Mouse (Mus musculus): ENCODE results near the gene Rpa1. TPM values are rescaled to one million over a fixed set of nuclear protein-coding genes. Genes with fewer than 3 reads are reported as not detected.
"Not testable (repeated sequence)": the region's sequence is repeated elsewhere in the genome, so short reads cannot be mapped to it uniquely, and the experiment has no call there.

Rpa1 gene
- total RNA-seq, 2 experiments from 2014 or later, result 60.4 to 62.5 TPM

GRCm38 (mm10) chr11:75291389-75292215, 56.5 kb downstream of the Rpa1 start:
- no peak for DNase-seq
- Histone ChIP-seq H3K4me3 (no peak overlapping the region), H3K27ac (no peak overlapping the region)
- no peak for TF ChIP-seq CTCF (IDR thresholded peaks at IDR 0.05)
- intact Hi-C loops (cut with DNase I), result loop anchor here (1.0 to 10.0 kb wide), 4 partner anchors 99 to 347 kb away; partner anchors contain the start of gene Ovca2

GRCm38 (mm10) chr11:75290566-75291271, 57.4 kb downstream of the Rpa1 start:
- peak; percentile 97 for TF ChIP-seq CTCF (IDR thresholded peaks at IDR 0.05)
- DNase-seq, result peak; percentile 81
- intact Hi-C loops (cut with DNase I), result loop anchor here (1.0 to 10.0 kb wide), 4 partner anchors 98 to 346 kb away; partner anchors contain the start of gene Ovca2
- no peak overlapping the region for H3K27ac ChIP-seq
- H3K4me3 ChIP-seq, result no peak overlapping the region

- intact Hi-C loops (cut with DNase I), result loop anchor here (5.0 kb wide), 1 partner anchor 57 kb away; no protein-coding TSS in a partner anchor
- Histone ChIP-seq H3K27ac (no peak overlapping the region), H3K4me3 (no peak overlapping the region)
- TF ChIP-seq CTCF (IDR thresholded peaks at IDR 0.05), result no peak
- no peak for DNase-seq
Observed at GRCm38 (mm10) chr11:75289120-75289519, 59.0 kb downstream of the Rpa1 start.

GRCm38 (mm10) chr11:75288517-75288916, 59.6 kb downstream of the Rpa1 start:
- no peak for DNase-seq
- intact Hi-C loops (cut with DNase I), result loop anchor here (5.0 kb wide), 1 partner anchor 56 kb away; no protein-coding TSS in a partner anchor
- Histone ChIP-seq H3K27ac (no peak overlapping the region), H3K4me3 (no peak overlapping the region)
- no peak for TF ChIP-seq CTCF (IDR thresholded peaks at IDR 0.05)

GRCm38 (mm10) chr11:75287940-75288339, 60.2 kb downstream of the Rpa1 start:
- intact Hi-C loops (cut with DNase I), result loop anchor here (5.0 kb wide), 1 partner anchor 56 kb away; no protein-coding TSS in a partner anchor
- no peak for DNase-seq
- TF ChIP-seq CTCF (IDR thresholded peaks at IDR 0.05), result no peak
- H3K4me3 ChIP-seq, result no peak overlapping the region
- H3K27ac ChIP-seq, result no peak overlapping the region

GRCm38 (mm10) chr11:75286868-75287267, 61.3 kb downstream of the Rpa1 start:
- no peak for TF ChIP-seq CTCF (IDR thresholded peaks at IDR 0.05)
- no peak overlapping the region for H3K27ac ChIP-seq
- intact Hi-C loops (cut with DNase I), result loop anchor here (5.0 kb wide), 1 partner anchor 55 kb away; no protein-coding TSS in a partner anchor
- no peak for DNase-seq
- no peak overlapping the region for H3K4me3 ChIP-seq

- intact Hi-C loops (cut with DNase I), result loop anchor here (5.0 kb wide), 1 partner anchor 54 kb away; no protein-coding TSS in a partner anchor
- H3K27ac ChIP-seq, result no peak overlapping the region
- H3K4me3 ChIP-seq, result no peak overlapping the region
- no peak for TF ChIP-seq CTCF (IDR thresholded peaks at IDR 0.05)
- no peak for DNase-seq
Observed at GRCm38 (mm10) chr11:75285893-75286467, 62.1 kb downstream of the Rpa1 start.

- H3K4me3 ChIP-seq; intact Hi-C loops (cut with DNase I); DNase-seq; H3K27ac ChIP-seq: not testable (repeated sequence)
Observed at GRCm38 (mm10) chr11:75283784-75284183, 64.3 kb downstream of the Rpa1 start.

GRCm38 (mm10) chr11:75282496-75283120, 65.5 kb downstream of the Rpa1 start:
- intact Hi-C loops (cut with DNase I), result no loop called here

GRCm38 (mm10) chr11:75281380-75282256, 66.5 kb downstream of the Rpa1 start:
- Histone ChIP-seq H3K4me3 (no peak overlapping the region; the same call in 1 of the 2 replicates), H3K27ac (no peak overlapping the region)
- no peak for TF ChIP-seq CTCF (IDR thresholded peaks at IDR 0.05)
- DNase-seq, result no peak
- intact Hi-C loops (cut with DNase I), result no loop called here

More at GRCm38 (mm10) chr11:75282496-75283120, 65.5 kb downstream of the Rpa1 start:
- Histone ChIP-seq H3K27ac (no peak overlapping the region), H3K4me3 (peak overlapping the region; percentile 38)
- TF ChIP-seq CTCF (IDR thresholded peaks at IDR 0.05), result no peak
- DNase-seq, result no peak

GRCm38 (mm10) chr11:75280435-75281001, 67.6 kb downstream of the Rpa1 start:
- H3K4me3 ChIP-seq, result no peak overlapping the region
- intact Hi-C loops (cut with DNase I), result no loop called here
- H3K27ac ChIP-seq, result no peak overlapping the region
- no peak for DNase-seq
- TF ChIP-seq CTCF (IDR thresholded peaks at IDR 0.05), result no peak

Data from gastrocnemius, adult 2 months (tissue).